In the genomic region with DNA sequence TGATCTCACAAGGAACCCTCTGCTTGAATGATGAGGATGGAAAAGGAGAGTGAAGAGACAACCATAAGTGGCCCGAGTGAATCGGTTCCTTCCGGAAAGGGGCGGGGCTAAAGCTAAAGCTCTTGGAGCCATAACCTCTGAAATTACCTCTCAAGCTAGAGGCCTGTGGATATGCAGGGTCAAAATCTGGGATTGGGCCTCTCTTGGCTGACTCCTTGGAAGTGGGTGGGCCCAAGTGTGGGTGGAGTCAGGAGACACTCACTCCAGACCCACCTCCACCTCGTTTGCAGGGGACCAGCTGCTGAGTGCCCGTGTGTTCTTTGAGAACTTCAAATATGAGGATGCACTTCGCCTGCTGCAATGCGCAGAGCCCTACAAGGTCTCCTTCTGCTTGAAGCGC, we compare ENCODE assay signal across 14 mouse cellular contexts. TPM values are rescaled to one million over a fixed set of nuclear protein-coding genes. Genes with fewer than 3 reads are reported as not detected.
"Had no signal": no experiment of that assay in that cellular context is flagged by ENCODE, and none has a peak within 500 bp of the region (broad histone marks: within the 10 kb centered on the region; RNA-seq: fewer than 3 reads in every experiment).

No protein-coding gene starts in this region.

- H3K9ac ChIP-seq: limb, embryonic 13.5 days; midbrain, embryonic 15.5 days; neural tube, embryonic 13.5 days; stomach, embryonic 15.5 days had no signal

- H3K4me3 ChIP-seq: limb, embryonic 13.5 days; midbrain, embryonic 10.5 days; midbrain, embryonic 15.5 days; neural tube, embryonic 13.5 days; stomach, embryonic 15.5 days had no signal

- DNase-seq: kidney, adult 11 months; kidney, adult 9 months; kidney, postnatal 14 days; left cerebral cortex, postnatal 4 days; lung, adult 18-20 months; right cerebral cortex, postnatal 14 days; thymus, postnatal 14 days had no signal

- H3K36me3 ChIP-seq: midbrain, embryonic 10.5 days; midbrain, embryonic 15.5 days; neural tube, embryonic 13.5 days; stomach, embryonic 15.5 days had no signal

- H3K9me3 ChIP-seq: limb, embryonic 13.5 days; midbrain, embryonic 15.5 days; neural tube, embryonic 13.5 days; stomach, embryonic 15.5 days had no signal

- H3K4me2 ChIP-seq: limb, embryonic 13.5 days; midbrain, embryonic 15.5 days; neural tube, embryonic 13.5 days; stomach, embryonic 15.5 days had no signal

- H3K4me1 ChIP-seq: limb, embryonic 13.5 days; midbrain, embryonic 10.5 days; midbrain, embryonic 15.5 days; neural tube, embryonic 13.5 days; stomach, embryonic 15.5 days had no signal

- H3K27ac ChIP-seq: limb, embryonic 13.5 days; midbrain, embryonic 10.5 days; midbrain, embryonic 15.5 days; neural tube, embryonic 13.5 days; stomach, embryonic 15.5 days had no signal

- H3K27me3 ChIP-seq: limb, embryonic 13.5 days; midbrain, embryonic 15.5 days; neural tube, embryonic 13.5 days; stomach, embryonic 15.5 days had no signal

- ATAC-seq: midbrain, embryonic 15.5 days had no signal

RNA-seq across cellular contexts. Expression of a gene that starts 8.1 kb away (rescaled TPM):
- total RNA-seq: liver, adult 2 months; megakaryocyte, adult 5-6 weeks had no signal
- polyA plus RNA-seq: liver, adult 2 months had no signal

RNA-seq across cellular contexts. Expression of a gene that starts 15.8 kb away (rescaled TPM):
- total RNA-seq: liver, adult 2 months had no signal
